In the genomic region with DNA sequence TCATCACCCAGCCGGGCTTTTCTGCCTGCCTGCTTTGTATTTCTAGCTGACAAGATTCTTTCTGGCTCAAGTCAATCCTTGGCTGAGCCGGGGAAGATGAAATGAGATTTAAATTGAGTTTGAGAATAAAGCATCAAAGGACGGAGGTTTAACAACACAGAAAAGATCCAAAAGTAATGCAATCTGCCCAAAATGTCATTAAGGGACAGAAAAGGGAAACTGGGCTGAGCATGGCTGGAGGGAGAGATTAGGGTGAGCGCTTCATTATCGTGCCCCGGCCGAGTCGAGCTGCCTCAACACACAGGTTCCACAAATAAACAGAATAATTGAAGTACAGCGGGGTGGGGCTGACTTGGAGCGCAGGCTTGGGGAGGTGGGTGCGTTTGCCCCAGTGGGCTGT, we compare ENCODE assay signal across 29 mouse cellular contexts. TPM values are rescaled to one million over a fixed set of nuclear protein-coding genes. Genes with fewer than 3 reads are reported as not detected.
DNase-seq lines count a peak whose midpoint lies in the region; ATAC-seq and TF ChIP-seq lines count a peak whose summit lies in the region.
"Had no signal": no experiment of that assay in that cellular context is flagged by ENCODE, and none has a peak within 500 bp of the region (broad histone marks: within the 10 kb centered on the region; RNA-seq: fewer than 3 reads in every experiment).

No protein-coding gene starts in this region.

- H3K36me3 ChIP-seq in forebrain, postnatal 0 days (ENCODE audit: insufficient read depth): no peaks in the 10 kb centered on the region
- H3K36me3 ChIP-seq in forebrain, embryonic 11.5 days (ENCODE audit: control insufficient read depth, insufficient read depth, low read length): no peaks in the 10 kb centered on the region
- H3K36me3 ChIP-seq in midbrain, embryonic 14.5 days (ENCODE audit: control insufficient read depth, insufficient read depth, low read length): no peaks in the 10 kb centered on the region
- H3K36me3 ChIP-seq: limb, embryonic 10.5 days; liver, embryonic 15.5 days; lung, embryonic 15.5 days had no signal

- no peaks in the 10 kb centered on the region; the same call in none of the 2 replicates for H3K27me3 ChIP-seq in forebrain, postnatal 0 days (ENCODE audit: insufficient read depth, low read length)
- peaks cover 6% of the 10 kb centered on the region for H3K27me3 ChIP-seq in forebrain, embryonic 11.5 days (ENCODE audit: control insufficient read depth, insufficient read depth, low read length)
- H3K27me3 ChIP-seq in midbrain, embryonic 14.5 days (ENCODE audit: control insufficient read depth, insufficient read depth, low read length): no peaks in the 10 kb centered on the region

- no peak overlapping the region for H3K9ac ChIP-seq in forebrain, postnatal 0 days
- H3K9ac ChIP-seq in forebrain, embryonic 11.5 days (ENCODE audit: low read length): no peak overlapping the region
- H3K9ac ChIP-seq in midbrain, embryonic 14.5 days (replicated peaks; ENCODE audit: low read length): peak overlapping the region; percentile 14; the same call in 1 of the 2 replicates
- H3K9ac ChIP-seq: liver, embryonic 15.5 days; lung, embryonic 15.5 days had no signal

- no peaks in the 10 kb centered on the region for H3K9me3 ChIP-seq in forebrain, postnatal 0 days (ENCODE audit: low read length)
- H3K9me3 ChIP-seq in forebrain, embryonic 11.5 days (ENCODE audit: control insufficient read depth, low read length): no peaks in the 10 kb centered on the region
- H3K9me3 ChIP-seq in midbrain, embryonic 14.5 days (ENCODE audit: control insufficient read depth, low read length): no peaks in the 10 kb centered on the region
- H3K9me3 ChIP-seq: liver, embryonic 15.5 days; lung, embryonic 15.5 days had no signal

- WGBS in forebrain, postnatal 0 days: 15% methylated on average over 11 of the region's 11 CpGs
- WGBS in forebrain, embryonic 11.5 days: 21% methylated on average over 11 of the region's 11 CpGs
- WGBS in midbrain, embryonic 14.5 days: 16% methylated on average over 11 of the region's 11 CpGs

- no peak for ATAC-seq in forebrain, postnatal 0 days
- no peak for ATAC-seq in forebrain, embryonic 11.5 days (replicated peaks; ENCODE audit: low FRiP score)
- 0 out of 2 replicates have a peak, but pooled peaks have one; percentile 23 for ATAC-seq in megakaryocyte progenitor cell, adult 5-6 weeks (replicated peaks; ENCODE audit: poor library complexity)
- ATAC-seq in midbrain, embryonic 14.5 days (ENCODE audit: low FRiP score, low TSS enrichment): peak; percentile 20; the same call in 1 of the 2 replicates
- ATAC-seq in inflammation-experienced regulatory T-cells, adult 6 months: no peak

- TF ChIP-seq CTCF in forebrain, postnatal 0 days (IDR thresholded peaks at IDR 0.05; ENCODE audit: low read depth): no peak

- intact Hi-C loops in left cerebral cortex, postnatal 14 days (cut with DNase I): no loop called here

- 0 out of 2 replicates have a peak, but pooled peaks cover 3% of the 10 kb centered on the region for H3K4me1 ChIP-seq in forebrain, postnatal 0 days (ENCODE audit: insufficient read depth)
- peaks cover 8% of the 10 kb centered on the region for H3K4me1 ChIP-seq in forebrain, embryonic 11.5 days (replicated peaks; ENCODE audit: control insufficient read depth, insufficient read depth, low read length)
- H3K4me1 ChIP-seq in midbrain, embryonic 14.5 days (ENCODE audit: control insufficient read depth, insufficient read depth, low read length): peaks cover 18% of the 10 kb centered on the region

- no peak overlapping the region for H3K4me2 ChIP-seq in forebrain, postnatal 0 days (ENCODE audit: low read depth)
- no peak overlapping the region for H3K4me2 ChIP-seq in forebrain, embryonic 11.5 days (ENCODE audit: low read depth, low read length, severe bottlenecking)
- H3K4me2 ChIP-seq in midbrain, embryonic 14.5 days (ENCODE audit: low read length): no peak overlapping the region
- H3K4me2 ChIP-seq: liver, embryonic 15.5 days; lung, embryonic 15.5 days had no signal

- H3K4me3 ChIP-seq in forebrain, postnatal 0 days (ENCODE audit: low read depth, low read length): no peak overlapping the region
- H3K4me3 ChIP-seq in forebrain, embryonic 11.5 days (ENCODE audit: low read depth, low read length): no peak overlapping the region
- no peak overlapping the region for H3K4me3 ChIP-seq in midbrain, embryonic 14.5 days (replicated peaks; ENCODE audit: low read depth, low read length)
- H3K4me3 ChIP-seq: limb, embryonic 10.5 days; liver, embryonic 15.5 days; lung, embryonic 15.5 days had no signal

- DNase-seq in forebrain, postnatal 0 days: no peak
- no peak for DNase-seq in forebrain, embryonic 11.5 days (ENCODE audit: low spot score)
- peak; percentile 45 for DNase-seq in MN1 (ENCODE audit: low spot score)
- DNase-seq in midbrain, embryonic 14.5 days: peak; percentile 71
- DNase-seq in kidney, postnatal 25 days: no peak
- no peak for DNase-seq in left cerebral cortex, postnatal 14 days (ENCODE audit: low spot score in 2 of 2)
- DNase-seq: adrenal gland, postnatal 25 days; cerebellum, adult 11-12 months; kidney, adult 11 months; liver; lung, postnatal 36 days had no signal

- peak overlapping the region; percentile 9 for H3K27ac ChIP-seq in forebrain, postnatal 0 days (ENCODE audit: low read depth, low read length)
- H3K27ac ChIP-seq in forebrain, embryonic 11.5 days (ENCODE audit: low read depth, low read length): no peak overlapping the region
- peak overlapping the region; percentile 82 for H3K27ac ChIP-seq in midbrain, embryonic 14.5 days (replicated peaks; ENCODE audit: low read depth, low read length)
- H3K27ac ChIP-seq: kidney, postnatal 0 days; limb, embryonic 10.5 days; liver, embryonic 15.5 days; lung, embryonic 15.5 days had no signal

RNA-seq across cellular contexts. Expression of gene Cd40, which starts 3.9 kb away (rescaled TPM):
- 5.0 TPM in 2 replicates for total RNA-seq in forebrain, postnatal 0 days (2014; rRNA removed)
- 4.7 and 7.0 TPM in 2 replicates for polyA plus RNA-seq in forebrain, postnatal 0 days (2015; fragmentation: Nextera tagmentation; extraction: Ambion mirVana)
- 3.9 and 4.2 TPM in 2 replicates for polyA plus RNA-seq in forebrain, embryonic 11.5 days (2014; fragmentation: Nextera tagmentation; extraction: Ambion mirVana)
- 0.84 TPM in 1 of 2 replicates, not detected in the other for total RNA-seq in megakaryocyte progenitor cell, adult 5-6 weeks (2015)
- 0.92 TPM in 1 of 2 replicates, not detected in the other for total RNA-seq in megakaryocyte progenitor cell, adult 5-6 weeks (2017)
- 5.1 and 7.3 TPM in 2 replicates for polyA plus RNA-seq in midbrain, embryonic 14.5 days (2014; fragmentation: Nextera tagmentation; extraction: Ambion mirVana)
- total RNA-seq in left cerebral cortex, postnatal 14 days (2021): 1 to 10 TPM in 1 of 2 experiments, under 1 TPM in 1; 0.82 to 1.4 TPM
- polyA plus RNA-seq in inflammation-experienced regulatory T-cells, adult 6 months (2017; shearing (Covaris generic)): 1 to 10 TPM; 1.9 to 2.7 (median 2.2) TPM

RNA-seq across cellular contexts. Expression of gene Ncoa5, which starts 16.9 kb away (rescaled TPM):
- total RNA-seq in forebrain, postnatal 0 days (2014; rRNA removed): 81.8 and 96.3 TPM in 2 replicates
- polyA plus RNA-seq in forebrain, postnatal 0 days (2015; fragmentation: Nextera tagmentation; extraction: Ambion mirVana): 49.2 and 64.4 TPM in 2 replicates
- 113 and 114 TPM in 2 replicates for polyA plus RNA-seq in forebrain, embryonic 11.5 days (2014; fragmentation: Nextera tagmentation; extraction: Ambion mirVana)
- total RNA-seq in megakaryocyte progenitor cell, adult 5-6 weeks (2015): 17.0 and 19.8 TPM in 2 replicates
- 31.2 and 40.9 TPM in 2 replicates for total RNA-seq in megakaryocyte progenitor cell, adult 5-6 weeks (2017)
- 76.6 and 105 TPM in 2 replicates for polyA plus RNA-seq in midbrain, embryonic 14.5 days (2014; fragmentation: Nextera tagmentation; extraction: Ambion mirVana)
- total RNA-seq in left cerebral cortex, postnatal 14 days (2021): 10 to 100 TPM; 53.2 to 54.6 TPM
- polyA plus RNA-seq in inflammation-experienced regulatory T-cells, adult 6 months (2017; shearing (Covaris generic)): 10 to 100 TPM; 15.3 to 40.6 (median 24.8) TPM

RNA-seq across cellular contexts. Expression of gene 1700025C18Rik, which starts 39.0 kb away (rescaled TPM):
- not detected in 2 replicates for total RNA-seq in forebrain, postnatal 0 days (2014; rRNA removed)
- not detected in 2 replicates for polyA plus RNA-seq in forebrain, postnatal 0 days (2015; fragmentation: Nextera tagmentation; extraction: Ambion mirVana)
- polyA plus RNA-seq in forebrain, embryonic 11.5 days (2014; fragmentation: Nextera tagmentation; extraction: Ambion mirVana): not detected in 2 replicates
- not detected in 2 replicates for total RNA-seq in megakaryocyte progenitor cell, adult 5-6 weeks (2015)
- total RNA-seq in megakaryocyte progenitor cell, adult 5-6 weeks (2017): not detected in 2 replicates
- polyA plus RNA-seq in midbrain, embryonic 14.5 days (2014; fragmentation: Nextera tagmentation; extraction: Ambion mirVana): not detected in 2 replicates
- total RNA-seq in left cerebral cortex, postnatal 14 days (2021): not detected
- not detected for polyA plus RNA-seq in inflammation-experienced regulatory T-cells, adult 6 months (2017; shearing (Covaris generic))
- total RNA-seq: adrenal gland, postnatal 25 days; gastrocnemius, adult 18-20 months; hematopoietic stem cell, adult 5-6 weeks; layer of hippocampus, postnatal 10 days; left cerebral cortex, adult 8-10 months had no signal
- polyA plus RNA-seq: C2C12; cortical plate, adult 2 months; embryonic facial prominence, embryonic 11.5 days; gonadal fat pad, adult 2 months; heart, embryonic 16.5 days; kidney, postnatal 0 days; limb, embryonic 10.5 days; liver, embryonic 15.5 days; lung, embryonic 15.5 days; neural tube, embryonic 14.5 days; spleen, adult 2 months; urinary bladder, adult 2 months had no signal

Comparison
In these comparisons a context has a peak if more than half of its experiments do, and no peak if none do; other contexts are left out.
1. ATAC-seq: peak in megakaryocyte progenitor cell, adult 5-6 weeks (single experiment) and midbrain, embryonic 14.5 days (single experiment); none in forebrain, postnatal 0 days (single experiment), forebrain, embryonic 11.5 days (single experiment) and inflammation-experienced regulatory T-cells, adult 6 months (single experiment).
2. DNase-seq: peak in MN1 (single experiment) and midbrain, embryonic 14.5 days (single experiment); none in forebrain, postnatal 0 days (single experiment), forebrain, embryonic 11.5 days (single experiment), kidney, postnatal 25 days (0 of 2) and left cerebral cortex, postnatal 14 days (0 of 2).